Mouse (Mus musculus) c-Kit-positive CD71-positive TER-119-positive erythroid progenitor cells, embryonic 14.5 days (primary cell): ENCODE measurements around the gene Gga2.

Experiments
- DNase-seq: peaks from one replicate; pipeline ENCODE4 v3.0.0-alpha.2; 2013; ENCODE audit warnings: low spot score

Gga2 gene

DNA sequence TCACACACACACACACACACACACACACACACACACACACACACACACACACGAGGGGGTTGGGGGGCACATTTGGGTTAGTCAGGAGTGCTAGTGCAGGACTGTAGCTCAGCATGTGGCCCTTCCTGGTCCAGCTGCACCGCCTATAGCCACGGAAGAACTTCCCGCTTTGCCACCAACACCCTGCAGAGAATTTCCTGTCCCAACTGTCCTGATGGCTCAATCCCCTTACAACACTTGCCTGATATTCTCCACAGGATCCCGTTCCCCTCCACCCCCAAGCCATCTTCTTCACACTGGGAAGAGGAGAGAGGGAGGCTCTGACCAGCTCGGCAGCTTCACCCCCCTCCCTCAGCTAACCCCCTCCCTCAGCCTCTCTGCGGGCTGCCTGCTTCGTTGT, 20.6 kb downstream of the Gga2 start:
- no peak for DNase-seq

DNA sequence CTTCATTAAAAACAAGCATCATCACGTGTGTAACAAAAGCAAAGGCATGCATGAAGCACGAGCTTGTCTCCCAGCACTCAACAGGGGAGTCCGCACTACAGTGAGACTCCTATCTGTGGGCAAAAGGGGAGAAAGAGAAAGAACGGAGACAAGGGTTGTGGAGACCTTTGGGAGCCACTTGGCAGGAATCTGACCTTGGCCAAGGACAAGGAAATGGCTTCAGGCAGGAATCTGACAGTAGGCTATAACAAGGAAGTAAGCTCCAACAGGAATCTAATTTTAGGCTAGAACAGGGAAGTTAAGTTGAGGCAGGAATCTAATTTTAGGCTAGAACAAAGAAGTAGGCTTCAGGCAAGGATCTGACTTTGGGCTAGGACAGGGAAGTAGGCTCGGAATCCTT, 25.1 kb downstream of the Gga2 start:
- DNase-seq, result no peak

DNA sequence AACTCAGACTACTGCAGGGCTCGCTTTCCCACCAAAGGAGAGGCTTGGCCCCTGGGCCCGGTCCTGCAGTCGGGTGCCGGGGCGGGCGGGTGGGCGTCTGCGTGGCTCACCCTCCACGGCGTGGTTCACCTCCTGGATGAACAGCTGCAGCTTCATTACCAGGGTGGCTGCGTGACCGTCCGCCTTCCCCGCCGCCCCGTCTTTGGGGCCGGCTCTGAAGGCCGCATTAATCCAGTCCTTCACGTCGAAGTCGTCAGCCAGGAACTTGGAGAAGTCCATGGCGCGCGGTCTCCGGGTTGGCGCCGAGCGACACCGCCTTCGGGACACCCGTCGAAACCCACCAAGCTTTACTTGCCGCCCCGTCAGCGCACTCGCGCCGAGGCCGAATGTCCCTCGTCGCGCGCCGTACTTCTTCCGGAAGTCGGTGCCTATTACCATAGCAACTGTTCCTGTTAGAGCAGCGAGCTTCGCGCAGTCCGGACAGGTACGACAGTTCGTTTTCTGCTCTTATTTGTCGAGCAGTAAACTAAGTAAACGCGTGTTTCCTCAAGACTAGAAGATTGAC, 39.6 kb downstream of the Gga2 start, which contains the start of gene Cog7:
Gene Cog7, minus strand, starts transcription at position 405 of the 565 bp plus-strand sequence.
- peak; percentile 91 for DNase-seq

DNA sequence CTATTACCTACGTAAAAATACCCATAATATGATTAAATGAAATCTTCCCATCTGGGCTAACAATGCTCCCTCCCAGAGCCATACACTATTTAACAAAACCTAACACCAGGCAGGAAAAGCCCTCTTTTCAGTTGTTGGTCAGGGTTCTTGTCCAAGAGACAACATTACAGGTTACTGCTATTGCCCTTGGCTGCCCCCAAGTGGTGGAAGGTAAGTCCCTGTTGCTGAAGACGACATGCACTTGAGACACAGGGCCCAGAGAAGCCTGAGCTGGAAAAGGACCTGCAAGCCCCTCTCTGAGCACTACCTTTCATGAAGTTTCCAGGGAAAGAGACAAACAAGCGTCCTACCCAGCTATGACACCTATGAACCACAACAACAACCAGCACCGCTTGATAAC, 46.0 kb downstream of the Gga2 start:
- DNase-seq, result peak; percentile 51

DNA sequence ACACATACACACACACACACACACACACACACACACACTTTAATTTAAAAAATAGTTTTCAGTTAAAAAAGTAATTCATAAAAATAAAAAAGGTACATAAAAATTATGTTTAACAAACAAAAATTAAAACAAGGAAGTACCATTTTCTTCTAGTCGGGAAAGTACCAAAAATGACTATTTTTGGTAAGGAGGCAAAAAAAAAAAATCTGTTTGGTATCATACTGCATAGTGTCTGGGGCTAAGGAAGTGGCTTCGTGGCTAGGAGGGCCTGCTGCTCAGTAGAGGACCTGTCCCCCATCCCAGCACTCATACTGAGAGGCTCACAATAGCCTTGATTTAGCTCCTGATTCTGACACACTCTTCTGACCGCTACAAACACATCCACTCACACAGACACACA, 49.3 kb downstream of the Gga2 start:
- DNase-seq, result no peak

DNA sequence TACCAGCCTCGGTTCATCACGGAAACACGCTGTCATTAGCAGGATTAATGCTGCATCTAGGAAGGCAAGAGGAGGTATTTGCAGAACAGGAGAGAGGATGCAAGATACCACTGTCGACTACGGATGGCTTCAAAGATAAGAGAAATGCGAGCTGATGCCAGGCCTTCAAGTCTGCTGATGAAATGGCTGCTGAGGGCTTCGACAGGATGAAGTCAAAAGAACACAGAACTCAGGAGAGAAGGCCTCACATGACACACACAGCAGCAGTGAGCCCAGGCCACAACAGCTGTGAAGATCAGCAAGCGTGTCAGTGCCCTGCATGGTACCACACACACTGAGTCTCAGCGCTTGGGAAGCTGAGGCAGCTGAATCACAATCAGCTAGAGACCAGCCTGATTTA, 50.8 kb downstream of the Gga2 start:
- DNase-seq, result no peak

DNA sequence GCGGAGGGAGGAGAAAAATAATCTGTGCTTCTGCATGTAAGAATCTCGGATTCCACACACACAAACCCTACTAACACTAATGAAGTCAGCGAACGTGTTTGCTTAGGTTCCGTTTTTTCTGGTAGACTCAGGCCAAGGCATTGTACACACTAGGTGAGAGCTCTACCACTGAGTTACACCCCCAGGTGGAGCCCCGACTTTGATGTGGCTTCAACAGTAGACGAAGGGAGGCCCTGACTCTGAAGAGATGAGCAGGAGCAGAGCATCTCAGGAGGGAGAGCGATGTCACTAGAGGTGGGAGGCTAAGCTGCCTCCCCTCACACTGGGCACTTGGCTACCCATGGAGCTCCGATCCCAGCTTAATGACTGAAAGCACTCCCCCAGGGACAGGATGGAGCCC, 52.2 kb downstream of the Gga2 start:
- no peak for DNase-seq

DNA sequence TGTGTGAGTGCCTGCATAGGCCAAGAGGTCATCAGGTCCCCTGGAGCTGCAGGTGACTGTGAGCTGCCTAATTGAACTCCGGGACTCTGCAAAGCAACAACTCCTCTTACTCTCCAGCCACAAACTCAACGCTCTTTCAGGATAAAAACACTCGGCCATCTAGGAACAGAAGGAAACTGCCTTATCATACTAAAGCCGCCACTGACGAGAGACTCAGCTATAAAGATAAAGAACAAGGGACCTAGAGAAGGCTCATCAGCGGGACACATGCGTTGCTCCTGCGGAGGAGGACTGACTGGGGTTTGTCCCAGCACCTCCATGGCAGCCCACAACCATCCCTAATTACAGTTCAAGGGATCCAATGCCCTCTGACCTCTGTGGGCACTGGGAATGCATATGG, 52.8 kb downstream of the Gga2 start:
- peak; percentile 47 for DNase-seq

DNA sequence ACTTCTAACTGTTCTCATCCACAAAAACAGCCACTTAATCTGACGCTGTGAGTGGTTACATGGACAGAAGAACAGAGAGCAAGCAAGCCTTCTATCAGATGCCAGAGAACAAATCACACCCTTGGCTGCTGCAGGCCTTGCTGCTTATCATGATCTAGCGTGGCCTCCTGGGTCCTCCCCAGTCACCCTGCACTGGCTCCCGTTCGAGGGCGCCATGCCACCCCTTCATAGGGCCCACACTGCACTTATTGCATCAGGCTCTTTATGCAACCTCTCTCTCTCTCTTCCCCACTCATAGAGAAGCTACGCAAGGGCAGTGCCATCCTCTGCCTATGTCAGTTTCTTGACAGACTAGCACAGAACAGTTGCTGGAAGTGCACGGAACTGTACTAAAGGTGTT, 54.9 kb downstream of the Gga2 start:
- no peak for DNase-seq

DNA sequence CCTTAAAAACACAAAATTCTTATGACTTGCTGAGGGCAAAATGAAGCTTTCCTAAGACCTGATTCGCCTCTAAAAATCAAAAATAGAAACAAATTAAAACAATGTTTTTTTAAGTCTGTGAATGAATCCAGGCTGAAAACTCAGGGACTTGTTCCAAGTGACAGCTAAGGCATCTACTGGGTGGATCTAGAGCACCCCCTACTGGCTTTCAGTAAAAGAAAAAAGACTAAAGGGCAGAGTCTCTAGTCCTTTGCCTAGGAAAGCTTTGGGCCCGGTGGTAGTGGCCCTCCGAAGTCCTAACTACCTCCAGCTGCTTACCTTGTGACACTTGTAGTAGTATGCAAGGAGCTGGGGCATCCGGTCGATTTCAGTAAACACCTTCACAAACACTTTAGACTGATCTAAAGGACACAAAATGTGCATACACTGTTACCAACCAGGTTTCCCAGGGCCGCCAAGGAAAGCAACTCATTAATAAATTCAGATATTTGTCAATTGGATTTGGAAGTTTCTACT, 57.1 kb downstream of the Gga2 start:
- DNase-seq, result no peak

DNA sequence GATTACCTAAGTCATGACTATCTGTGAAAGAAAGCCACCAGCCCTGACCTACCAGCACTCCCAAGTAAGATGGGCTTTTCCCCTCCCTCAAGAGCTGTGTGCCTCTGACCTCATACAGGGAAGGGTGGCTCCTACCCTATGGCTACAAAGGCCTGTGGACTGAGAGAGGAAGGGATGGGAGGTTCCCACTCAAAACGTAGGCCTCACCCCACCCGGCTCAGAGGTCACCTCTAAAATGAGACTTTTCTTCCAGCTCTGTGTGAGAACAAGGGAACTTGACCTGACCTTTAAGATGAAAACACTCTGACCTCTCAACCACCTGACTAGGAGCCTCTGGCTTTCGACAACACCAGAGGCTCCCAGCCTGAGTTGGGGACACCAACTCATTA, 58.5 kb downstream of the Gga2 start:
- DNase-seq, result no peak

DNA sequence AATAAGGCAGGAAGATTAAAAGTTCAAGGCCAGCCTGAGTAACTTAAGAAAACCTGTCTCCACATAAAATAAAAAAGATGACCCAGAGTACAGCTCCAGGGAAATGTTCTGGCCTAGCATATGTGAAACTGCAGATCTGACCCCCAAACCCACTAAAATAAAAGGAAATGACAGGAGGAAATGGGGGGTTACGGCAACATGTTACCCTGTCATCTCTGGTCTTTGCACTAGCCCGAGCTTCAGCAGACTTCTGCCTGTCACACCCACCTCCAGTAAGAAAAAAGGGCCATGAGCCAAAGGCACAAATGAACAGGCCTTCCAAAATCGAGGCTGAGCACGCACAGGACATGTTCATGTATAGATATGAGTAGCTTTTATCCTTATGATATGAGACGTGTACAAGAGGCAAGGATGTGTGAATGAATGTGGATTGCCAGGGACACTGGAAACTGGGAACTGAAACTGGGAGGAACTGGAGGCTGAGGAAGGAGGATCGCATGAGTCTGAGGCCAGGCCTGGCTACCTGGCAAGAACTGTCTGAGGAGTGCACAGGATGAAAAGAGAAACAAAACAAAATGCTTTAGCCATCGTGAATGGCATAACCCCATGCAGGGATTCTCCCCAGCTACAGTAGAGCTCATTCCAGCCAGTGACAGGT, 59.0 kb downstream of the Gga2 start:
- DNase-seq, result no peak

DNA sequence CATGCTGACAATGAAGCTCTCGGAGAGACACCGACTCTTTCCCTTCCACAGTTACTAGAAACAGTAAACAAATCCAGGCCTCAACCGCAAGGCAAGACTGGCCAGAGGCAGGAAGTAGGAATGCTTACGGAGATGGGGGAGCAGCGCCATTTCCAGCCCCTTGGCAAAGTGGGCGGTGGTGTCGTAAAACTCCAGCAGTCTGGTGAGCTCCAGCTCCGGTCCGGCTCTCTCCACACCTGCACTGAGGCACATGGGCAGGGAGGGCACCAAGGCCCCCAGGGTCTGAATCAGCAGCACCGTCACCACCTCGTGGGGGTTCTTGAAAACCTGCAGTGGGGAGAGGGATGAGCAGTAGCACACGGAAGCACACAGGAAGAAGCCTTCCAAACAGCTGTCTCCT, 65.2 kb downstream of the Gga2 start:
- no peak for DNase-seq

DNA sequence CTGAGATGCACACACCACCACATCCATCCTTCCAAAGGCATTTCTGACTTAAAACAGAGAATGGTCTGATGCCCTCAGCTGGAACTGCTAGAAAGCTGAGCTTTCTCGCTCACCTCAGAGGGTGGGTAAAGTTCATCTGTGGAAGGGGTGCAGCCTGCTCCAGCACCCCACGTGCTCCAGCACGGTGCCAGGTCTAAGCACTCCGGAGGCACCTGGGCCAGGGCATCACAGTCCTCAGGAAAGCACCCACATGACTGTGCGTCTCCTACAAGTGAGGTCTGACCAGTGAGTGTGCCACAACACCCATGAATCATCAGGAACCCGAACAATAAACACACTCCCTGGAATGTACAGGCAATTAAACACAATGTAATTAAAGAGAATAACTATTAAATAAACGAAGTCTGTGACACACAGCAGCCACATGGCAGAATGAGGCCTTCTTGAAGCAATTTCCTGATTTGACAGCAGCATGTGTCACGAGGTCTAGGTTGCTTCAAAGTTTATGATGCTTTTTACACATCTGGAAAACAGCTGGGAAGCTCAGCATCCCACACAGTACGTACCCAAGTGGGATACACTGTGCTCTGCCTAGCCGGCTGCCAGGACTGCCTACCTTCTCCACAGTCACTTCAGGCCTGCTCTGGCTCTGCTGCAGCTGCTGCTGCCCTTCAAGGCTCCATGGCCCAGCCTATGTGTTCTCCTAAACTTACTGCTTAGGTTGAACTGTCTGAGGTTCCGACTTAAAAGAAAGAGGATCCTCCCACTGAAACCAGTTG, 65.9 kb downstream of the Gga2 start:
- no peak for DNase-seq

DNA sequence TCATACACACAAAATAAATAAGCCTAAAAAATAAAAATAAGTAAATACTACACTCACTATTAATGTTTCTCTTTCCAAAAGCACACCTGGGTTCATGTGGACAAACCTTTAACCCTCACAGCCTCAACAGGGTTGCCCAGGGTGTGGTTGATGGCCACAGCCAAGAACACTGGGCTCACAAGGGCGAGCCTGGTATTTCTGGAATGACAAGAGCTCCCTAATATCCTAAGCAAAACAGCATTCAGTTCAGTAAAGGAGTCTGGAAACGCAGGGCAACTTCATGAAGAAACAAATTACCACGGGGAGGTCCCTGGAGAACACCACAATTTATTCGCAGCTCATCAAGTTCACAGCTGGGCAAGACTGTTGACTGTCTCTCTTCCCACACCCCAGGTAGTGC, 73.5 kb downstream of the Gga2 start:
- no peak for DNase-seq

DNA sequence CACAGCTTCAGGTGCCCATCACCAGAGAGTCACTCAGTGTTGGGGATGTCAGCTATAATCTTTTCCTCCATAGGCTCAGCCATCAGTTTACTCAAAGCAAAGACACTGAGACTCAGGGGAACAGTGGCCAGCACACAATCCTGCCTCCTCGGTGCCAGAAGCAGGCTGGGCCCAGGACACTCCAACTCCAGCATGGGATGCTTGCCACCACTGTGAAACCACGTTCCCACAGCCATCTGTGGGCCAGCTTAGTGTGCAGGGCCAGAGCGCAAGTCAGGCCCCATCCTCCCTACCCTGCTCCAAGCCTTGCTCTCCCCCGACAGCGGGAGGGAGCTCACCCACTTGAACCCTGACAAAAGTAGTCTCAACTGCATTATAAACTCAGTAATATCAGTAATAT, 74.8 kb downstream of the Gga2 start:
- no peak for DNase-seq

DNA sequence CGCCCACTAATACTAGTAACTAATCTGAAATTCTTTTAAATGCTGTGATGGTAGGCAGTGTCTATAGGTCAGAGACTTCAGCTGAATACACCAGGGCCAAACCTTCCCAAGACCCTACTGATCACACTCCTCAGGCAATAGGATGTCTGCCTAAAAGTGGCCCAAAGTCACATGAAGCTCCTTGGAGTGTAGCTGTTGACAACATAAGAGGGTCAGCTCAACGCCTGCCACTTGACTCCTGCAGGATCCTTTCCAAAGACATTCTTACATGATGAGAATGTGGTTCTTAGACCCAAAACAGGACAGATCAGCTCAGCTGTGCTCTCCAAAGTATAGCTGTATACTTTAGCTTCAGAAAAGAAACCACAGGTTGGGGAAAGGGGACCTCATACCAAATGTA, 78.7 kb downstream of the Gga2 start:
- no peak for DNase-seq

DNA sequence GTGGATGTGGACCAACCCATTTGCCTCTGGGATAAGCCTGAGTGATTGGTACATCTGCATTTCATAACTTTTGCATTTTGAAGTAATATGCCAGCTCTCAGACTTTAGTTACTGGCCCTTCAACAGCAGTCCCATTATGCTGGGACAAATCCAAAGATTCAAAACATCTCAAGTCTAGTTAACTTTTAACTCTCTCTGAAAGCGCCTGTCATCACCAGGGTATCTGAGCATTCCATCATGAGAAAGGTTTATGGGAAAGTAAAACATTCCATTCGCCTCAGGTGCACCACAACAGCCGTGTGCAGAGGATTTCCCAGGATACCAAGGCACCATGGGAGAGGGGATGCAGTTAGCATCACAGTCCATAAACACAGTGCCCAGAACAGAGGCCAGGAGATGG, 79.4 kb downstream of the Gga2 start:
- no peak for DNase-seq

DNA sequence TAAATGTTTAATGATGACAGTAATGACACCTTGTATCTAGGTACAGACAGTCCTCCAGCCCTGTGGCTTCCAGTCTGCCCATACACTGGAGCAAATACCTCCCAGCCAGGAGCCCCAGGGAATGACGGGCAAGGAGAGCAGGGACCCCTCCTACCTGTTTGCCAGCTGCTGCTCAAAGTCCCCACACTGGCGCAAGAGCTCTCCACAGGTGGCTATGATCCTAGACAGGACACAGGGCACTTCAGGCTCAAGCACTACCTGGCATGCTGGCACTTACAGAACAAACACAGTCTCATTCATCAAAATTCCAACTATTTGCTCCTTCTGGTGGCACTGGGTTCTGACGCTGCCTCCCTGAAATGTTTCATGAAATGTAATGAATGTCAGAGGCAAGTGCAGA, 80.0 kb downstream of the Gga2 start:
- no peak for DNase-seq

DNA sequence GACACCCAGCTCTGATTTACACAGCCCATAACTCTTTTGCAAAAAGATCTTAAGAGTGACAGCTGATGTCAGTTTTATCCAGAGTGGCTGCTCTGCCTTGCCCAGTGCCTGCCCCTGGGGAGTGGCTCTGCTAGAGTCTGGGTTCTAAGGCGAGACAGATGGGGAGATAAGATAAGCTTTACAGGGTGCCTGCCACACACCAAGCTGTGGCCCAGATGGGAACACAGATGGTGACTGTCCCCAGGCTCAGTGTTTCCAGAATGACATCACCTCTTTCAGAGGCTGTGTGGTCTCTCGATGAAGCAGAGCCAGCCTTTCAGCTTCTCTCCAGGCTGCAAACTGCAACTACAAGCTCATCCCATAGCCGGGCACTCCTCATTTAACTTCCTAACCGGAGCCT, 81.3 kb downstream of the Gga2 start:
- peak; percentile 26 for DNase-seq

DNA sequence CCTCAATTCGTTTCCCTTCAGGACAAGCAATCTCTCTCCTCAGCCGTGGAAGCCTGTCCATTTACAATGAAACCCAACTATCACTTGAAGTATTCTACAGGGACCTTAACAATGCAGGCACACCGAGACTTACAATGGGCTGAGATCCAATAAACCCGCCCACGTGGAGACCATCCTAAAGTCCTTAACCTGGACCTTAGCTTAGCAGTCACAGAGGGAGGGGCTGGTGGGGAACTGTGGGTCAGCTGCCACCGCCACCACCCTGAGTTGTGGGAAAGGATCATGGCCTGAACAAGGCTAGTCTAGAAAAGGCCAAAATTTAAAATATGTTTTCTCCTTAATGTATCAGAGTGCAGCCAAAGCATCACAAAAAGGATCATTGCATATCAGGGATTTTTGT, 81.8 kb downstream of the Gga2 start:
- DNase-seq, result no peak

DNA sequence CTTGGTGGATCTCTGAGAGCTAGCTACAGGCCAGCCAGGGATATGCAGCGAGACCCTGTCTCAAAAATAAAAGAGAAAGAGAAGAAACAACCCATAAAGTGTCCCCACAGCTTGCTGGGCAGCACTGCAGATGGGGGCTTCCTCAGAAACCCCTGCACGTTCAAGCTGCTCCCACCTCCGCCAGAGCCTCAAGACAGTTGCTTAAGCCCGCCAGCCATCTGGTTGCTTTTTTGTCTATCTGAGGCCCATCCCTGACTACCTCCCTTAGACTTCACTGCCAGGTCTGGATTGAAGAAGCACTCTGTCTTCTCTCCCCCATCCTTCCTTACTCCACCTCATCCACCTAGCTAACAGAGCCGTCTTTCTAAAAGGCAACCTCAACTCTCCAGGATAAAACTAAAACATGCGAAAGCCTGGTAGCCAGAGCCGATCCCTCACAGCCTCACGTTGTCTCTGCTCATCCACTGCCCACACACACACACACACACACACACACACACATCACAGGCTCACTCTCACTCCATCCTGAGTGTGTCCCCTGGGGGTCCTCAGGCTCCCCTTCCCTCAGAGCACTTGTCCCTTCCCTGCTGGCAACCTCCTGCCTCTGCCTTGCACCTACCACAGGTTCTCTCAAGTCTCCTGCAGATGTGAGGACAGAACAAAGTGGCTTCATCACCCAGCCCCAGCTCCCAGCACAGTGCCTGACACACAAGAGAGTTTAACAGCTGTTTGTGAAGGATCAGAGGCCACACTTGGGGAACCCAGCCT, 82.7 kb downstream of the Gga2 start:
- DNase-seq, result no peak
